Mouse (Mus musculus) erythroblast, adult 5-6 weeks (primary cell): ENCODE measurements around the gene Gm12184. TPM values are rescaled to one million over a fixed set of nuclear protein-coding genes. Genes with fewer than 3 reads are reported as not detected.
"Not testable (repeated sequence)": the region's sequence is repeated elsewhere in the genome, so short reads cannot be mapped to it uniquely, and the experiment has no call there.

ENCODE experiments used
- ATAC-seq: replicated peaks from 2 replicates; pipeline ENCODE4 v1.8.0; 2016; ENCODE audit warnings: moderate number of reproducible peaks, mild to moderate bottlenecking, moderate TSS enrichment, inconsistent platforms; ENCODE audit not compliant: poor library complexity, low FRiP score, severe bottlenecking
- total RNA-seq, 2 experiments: library from RNA; stranded (forward) in 1 of 2; stranded (reverse) in 1 of 2; fragments of 150-400 nt in 1 of 2; fragments of 200-764, 138-1000 nt in 1 of 2; gene quantifications; 2 replicates each; pipeline versions ENCODE4 v1.2.3 to v1.2.4; 2015 to 2017; ENCODE audit warnings: low replicate concordance in 2 of 2

Gene Gm12184
- total RNA-seq, 2 experiments from 2014 or later, result 0.68 to 3.1 TPM

DNA sequence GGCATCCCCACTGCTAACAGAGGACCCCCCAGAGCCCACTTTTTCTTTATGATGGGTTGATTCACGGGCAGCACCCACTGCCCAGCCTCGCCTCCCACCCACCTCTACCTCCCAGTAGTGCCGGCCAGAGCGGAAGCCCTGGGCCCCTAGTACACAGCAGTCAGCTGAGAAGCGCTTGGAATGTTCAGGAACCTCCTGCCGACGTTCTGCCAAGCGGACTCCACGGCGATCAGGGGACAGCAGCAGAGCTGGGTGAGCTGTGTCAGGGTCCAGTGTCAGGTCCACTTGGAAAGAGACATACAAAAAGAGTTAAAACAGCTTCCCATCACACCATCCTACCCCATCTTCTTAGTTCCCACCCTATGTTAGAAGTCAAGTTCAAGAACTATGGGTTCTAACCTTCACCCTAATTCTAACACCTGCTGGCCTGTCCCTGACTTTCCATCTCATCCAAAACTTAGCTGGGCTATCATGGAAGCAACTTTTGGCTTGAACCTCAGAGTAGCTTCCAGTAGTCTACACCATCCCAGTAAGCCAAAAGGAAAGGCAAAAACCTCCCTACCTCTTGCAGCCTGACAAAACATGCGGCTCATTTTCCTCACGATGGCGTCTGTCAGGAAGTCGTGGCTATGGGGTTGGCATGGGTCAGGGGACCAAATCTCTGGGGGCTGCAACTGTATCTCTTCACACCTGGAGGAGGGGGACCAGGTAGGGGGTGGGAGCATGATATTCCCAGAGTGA lies 18.7 kb downstream of the Gm12184 start:
- ATAC-seq, result no peak

DNA sequence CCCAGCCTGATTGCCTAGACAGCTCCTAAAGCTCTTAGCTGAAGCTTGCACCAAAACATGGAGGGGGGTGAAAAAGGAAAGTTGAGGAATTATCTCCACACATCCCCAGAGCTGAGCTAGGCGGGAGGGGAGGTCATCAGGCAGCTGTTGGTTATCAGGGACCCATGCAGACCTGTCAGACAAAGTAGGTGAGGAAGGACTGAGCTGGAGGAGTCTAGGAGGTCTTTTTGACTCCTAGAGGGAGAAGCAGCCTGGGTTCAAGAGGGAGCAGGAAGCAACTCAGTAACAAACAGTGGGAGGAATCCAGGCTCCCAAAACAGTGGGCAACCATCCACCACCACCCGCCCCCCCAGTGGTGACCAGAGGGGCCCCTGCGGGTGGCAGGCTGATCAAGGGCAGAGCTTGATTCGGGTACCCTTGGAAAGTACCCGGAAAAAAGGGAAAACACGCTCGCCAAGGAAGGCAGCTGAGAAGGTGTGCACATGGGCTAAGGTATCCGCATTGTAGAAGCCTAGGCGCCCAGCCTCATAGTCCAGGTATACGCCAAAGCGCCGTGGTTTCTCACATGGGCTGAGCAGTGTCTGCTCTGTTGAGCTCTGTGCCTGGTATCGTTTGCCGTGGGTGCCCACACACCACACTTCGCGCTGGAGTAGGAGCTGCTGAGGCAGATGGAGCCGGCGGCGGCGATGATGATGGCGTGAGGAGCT lies 19.4 kb downstream of the Gm12184 start:
- no peak for ATAC-seq

- no peak for ATAC-seq
Measured at GRCm38 (mm10) chr11:48804922-48805321, 21.5 kb downstream of the Gm12184 start.

DNA sequence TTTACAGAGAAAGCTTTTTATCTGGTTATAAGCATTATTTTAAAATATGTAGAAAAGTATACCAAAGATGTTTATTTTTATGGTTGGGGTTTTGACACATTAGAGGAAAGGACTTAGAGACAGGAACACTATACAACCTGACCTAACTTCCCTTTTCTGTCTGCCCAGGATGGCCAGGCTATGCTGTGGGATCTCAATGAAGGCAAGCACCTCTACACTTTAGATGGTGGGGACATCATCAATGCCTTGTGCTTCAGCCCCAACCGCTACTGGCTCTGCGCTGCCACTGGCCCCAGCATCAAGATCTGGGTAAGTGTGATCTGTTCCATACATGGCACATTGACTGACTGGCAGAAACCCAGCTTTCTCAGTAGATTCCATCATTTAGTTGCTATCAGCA lies 22.5 kb downstream of the Gm12184 start:
- no peak for ATAC-seq

DNA sequence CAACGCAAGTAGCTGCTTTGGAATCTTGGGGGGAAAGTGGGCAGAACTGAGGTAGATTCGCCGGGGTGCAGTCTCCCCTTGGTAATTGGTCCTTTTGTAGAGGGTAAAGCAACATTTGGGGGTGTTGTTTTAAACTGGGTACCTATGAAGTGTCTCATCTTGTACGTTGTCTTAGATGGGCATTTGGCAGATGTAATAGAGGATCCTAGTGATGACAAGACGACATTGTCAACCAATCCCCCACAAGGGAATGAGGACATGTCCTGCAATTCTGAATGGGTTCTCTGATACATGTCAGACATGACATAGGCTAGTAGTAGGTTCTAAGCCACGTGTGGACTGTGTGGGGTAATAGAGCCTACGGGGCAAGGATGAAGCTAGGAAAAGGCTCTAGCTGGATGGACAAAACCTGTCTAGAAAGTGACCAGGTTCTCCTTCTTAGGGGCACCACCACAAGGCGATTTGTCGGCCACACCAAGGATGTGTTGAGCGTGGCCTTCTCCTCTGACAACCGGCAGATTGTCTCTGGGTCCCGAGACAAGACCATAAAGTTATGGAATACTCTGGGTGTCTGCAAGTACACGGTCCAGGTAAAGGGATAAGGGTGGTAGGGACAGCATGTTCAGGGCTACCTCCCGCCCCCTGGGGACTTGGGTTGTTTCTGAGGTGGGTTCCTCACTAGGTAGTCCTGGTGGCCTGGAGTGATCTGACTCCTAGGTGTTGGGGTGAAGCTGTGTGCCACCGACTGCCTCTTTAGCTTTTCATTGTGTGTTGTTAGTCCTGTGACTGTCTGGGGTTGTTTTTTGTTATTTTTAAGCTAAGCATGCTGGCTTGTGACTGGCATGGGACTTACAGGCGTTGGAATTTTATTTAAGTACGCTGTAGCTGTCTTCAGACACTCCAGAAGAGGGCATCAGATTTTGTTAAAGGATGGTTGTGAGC lies 24.4 kb downstream of the Gm12184 start:
- ATAC-seq, result no peak

- ATAC-seq, result peak; percentile 94
Measured at GRCm38 (mm10) chr11:48799921-48800701, 26.3 kb downstream of the Gm12184 start, which contains the start of gene Rack1. Gene Rack1, plus strand, starts transcription at chr11:48800332.

DNA sequence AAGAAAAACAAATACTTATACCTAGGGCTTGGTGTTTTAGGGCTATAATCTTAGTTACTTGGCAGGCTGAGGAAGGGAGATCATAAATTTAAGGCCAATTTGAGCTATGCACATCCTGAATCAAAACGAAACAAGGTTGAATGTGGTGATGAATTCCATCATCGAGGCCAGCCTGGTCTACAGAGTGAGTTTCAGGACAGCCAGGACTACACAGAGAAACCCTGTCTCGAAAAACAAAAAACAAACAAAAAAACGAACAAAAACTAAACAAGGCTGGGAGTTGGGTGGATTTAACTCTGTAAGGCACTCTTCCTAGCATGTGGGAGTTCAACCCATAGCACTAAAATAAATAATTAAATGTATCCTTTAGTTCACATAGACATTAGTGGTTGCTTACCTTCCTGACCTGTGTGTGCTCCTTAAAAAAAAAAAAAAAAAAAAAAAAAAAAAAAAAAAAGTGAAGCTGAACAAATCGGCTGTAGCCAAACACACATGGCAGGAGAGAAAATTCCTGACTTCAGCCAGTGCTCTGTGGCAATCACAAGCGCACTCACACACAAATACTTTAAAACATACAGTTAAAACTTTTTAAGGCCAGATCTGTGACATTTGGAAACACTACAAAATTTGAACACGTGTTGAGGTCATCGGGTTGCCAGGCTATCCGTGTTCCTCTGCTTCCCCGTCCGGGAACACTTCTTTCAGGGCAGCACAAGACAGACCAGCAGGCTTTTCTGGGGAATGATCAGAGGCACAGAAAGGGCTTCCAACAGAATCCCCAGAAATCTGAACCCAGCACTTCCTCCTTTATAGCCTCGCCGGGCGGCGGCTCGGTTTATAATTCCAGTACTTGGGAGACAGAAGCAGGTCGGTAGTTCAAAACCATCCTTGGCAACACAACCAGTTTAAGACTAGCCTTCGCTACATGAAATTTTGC lies 27.2 kb downstream of the Gm12184 start:
- ATAC-seq, result peak; percentile 27

GRCm38 (mm10) chr11:48798308-48798707 lies 28.1 kb downstream of the Gm12184 start:
- ATAC-seq, result no peak

GRCm38 (mm10) chr11:48797287-48797686 lies 29.2 kb downstream of the Gm12184 start:
- no peak for ATAC-seq

GRCm38 (mm10) chr11:48796290-48796689 lies 30.2 kb downstream of the Gm12184 start:
- no peak for ATAC-seq

GRCm38 (mm10) chr11:48795221-48795620 lies 31.2 kb downstream of the Gm12184 start:
- ATAC-seq, result no peak

- ATAC-seq, result no peak
Measured at GRCm38 (mm10) chr11:48793184-48793583, 33.3 kb downstream of the Gm12184 start.

DNA sequence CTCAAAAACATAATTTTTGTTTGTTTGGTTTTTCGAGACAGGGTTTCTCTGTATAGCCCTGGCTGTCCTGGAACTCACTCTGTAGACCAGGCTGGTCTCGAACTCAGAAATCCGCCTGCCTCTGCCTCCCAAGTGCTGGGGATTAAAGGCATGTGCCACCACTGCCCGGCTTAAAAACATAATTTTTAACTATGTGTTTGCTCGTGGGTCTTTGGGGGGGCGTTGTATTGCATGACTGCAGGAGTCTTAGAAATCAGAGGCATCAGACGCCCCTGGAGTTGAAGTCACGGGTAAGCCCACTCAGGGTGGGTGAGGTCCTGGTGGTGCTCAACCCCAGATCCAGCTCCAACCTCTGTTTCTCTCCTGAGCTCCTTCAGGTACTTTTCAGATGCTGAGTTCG lies 34.6 kb downstream of the Gm12184 start:
- ATAC-seq, result not testable (repeated sequence)

DNA sequence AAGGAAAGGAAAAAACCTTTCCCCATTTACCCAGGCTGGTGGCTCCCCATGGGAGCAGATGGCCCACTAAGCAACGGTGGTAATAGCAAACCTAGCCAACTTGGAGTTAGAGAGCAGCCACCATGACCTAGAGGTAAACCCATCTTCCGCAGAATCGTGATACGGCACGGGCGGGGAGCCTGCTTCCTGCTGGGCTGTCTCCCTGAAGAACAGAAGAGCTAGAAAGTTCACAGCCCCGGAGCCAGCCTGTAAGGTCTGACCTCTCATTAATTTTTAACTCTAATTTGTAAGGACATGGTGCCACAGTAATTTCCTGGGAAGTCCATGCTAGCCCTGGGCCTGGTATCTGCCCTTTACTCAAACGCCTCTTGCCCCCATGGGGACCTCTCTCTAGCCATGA lies 35.5 kb downstream of the Gm12184 start:
- no peak for ATAC-seq

GRCm38 (mm10) chr11:48789973-48790823 lies 36.3 kb downstream of the Gm12184 start:
- ATAC-seq, result peak; percentile 94

DNA sequence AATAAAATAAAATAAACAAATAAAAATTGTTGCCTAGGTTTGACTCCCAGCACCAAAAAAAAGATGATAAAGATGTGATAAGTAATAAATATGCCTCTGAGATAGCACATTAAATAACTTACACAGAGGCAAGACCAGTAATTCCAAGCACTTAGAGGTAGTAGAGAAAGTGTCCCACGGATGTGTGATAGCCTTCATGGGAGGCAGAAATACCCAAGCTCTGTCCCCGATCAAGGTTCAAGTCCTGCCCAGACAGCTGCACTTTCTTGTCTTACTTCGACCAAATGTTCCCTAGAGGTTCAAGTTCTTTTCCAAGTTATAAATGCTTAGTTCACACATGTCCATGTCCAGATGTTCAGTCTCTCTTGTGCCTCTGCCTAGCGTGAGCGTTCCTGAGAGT lies 37.2 kb downstream of the Gm12184 start:
- no peak for ATAC-seq

GRCm38 (mm10) chr11:48788311-48789089 lies 38.0 kb downstream of the Gm12184 start:
- ATAC-seq, result peak; percentile 71; the same call in 1 of the 2 replicates
